Mouse (Mus musculus) MEL (cell line): ENCODE data around the gene Ppfia3. TPM values are rescaled to one million over a fixed set of nuclear protein-coding genes. Genes with fewer than 3 reads are reported as not detected.
A peak's percentile ranks its signal among the peaks of the same experiment; 100 is the strongest.

ENCODE experiments used
- DNase-seq: peaks from one replicate; pipeline ENCODE4 v3.0.0; 2011; ENCODE audit warnings: low read depth, low spot score
- H3K27ac ChIP-seq: 2 replicates; pipeline ENCODE4 v1.5.1; 2012; ENCODE audit warnings: low read depth, mild to moderate bottlenecking, control low read depth, low read length, moderate library complexity; ENCODE audit not compliant: control insufficient read depth
- H3K27me3 ChIP-seq, 2 experiments: fragments of 150-350 bp in 1 of 2; sonication (generic) in 1 of 2; 2 replicates each; pipeline ENCODE4 v1.6.1; 2012; ENCODE audit warnings: low read length in 2 of 2, mild to moderate bottlenecking in 2 of 2, improper control_type of control experiment in 1 of 2, moderate library complexity in 1 of 2; ENCODE audit not compliant: insufficient read depth in 2 of 2, control insufficient read depth in 1 of 2
- H3K36me3 ChIP-seq, 2 experiments: 2 replicates each; pipeline ENCODE4 v1.6.1; 2012 to 2014; ENCODE audit warnings: low read length in 2 of 2, improper control_type of control experiment in 1 of 2, inconsistent platforms in 1 of 2, mild to moderate bottlenecking in 1 of 2; ENCODE audit not compliant: insufficient read depth in 2 of 2, control insufficient read depth in 1 of 2
- H3K4me1 ChIP-seq, 2 experiments: fragments of 150-350 bp in 1 of 2; sonication (generic) in 1 of 2; 2 replicates each; pipeline ENCODE4 v1.6.1; 2012; ENCODE audit warnings: low read length in 2 of 2, improper control_type of control experiment in 1 of 2, mild to moderate bottlenecking in 1 of 2; ENCODE audit not compliant: insufficient read depth in 2 of 2, control insufficient read depth in 1 of 2
- H3K4me3 ChIP-seq, 2 experiments: fragments of 150-350 bp in 1 of 2; sonication (generic) in 1 of 2; 2 replicates each; pipeline ENCODE4 v1.5.1; 2012; ENCODE audit warnings: low read depth in 2 of 2, low read length in 2 of 2, mild to moderate bottlenecking in 2 of 2, moderate library complexity in 2 of 2, control low read depth in 1 of 2, improper control_type of control experiment in 1 of 2; ENCODE audit not compliant: control insufficient read depth in 1 of 2, insufficient read depth in 1 of 2
- H3K79me2 ChIP-seq: 2 replicates; pipeline ENCODE4 v1.6.1; 2012; ENCODE audit warnings: mild to moderate bottlenecking, low read length, moderate library complexity; ENCODE audit not compliant: control insufficient read depth, poor library complexity, insufficient read depth
- H3K9ac ChIP-seq: 2 replicates; pipeline ENCODE4 v1.6.1; 2012; ENCODE audit warnings: low read depth, mild to moderate bottlenecking, control low read depth, low read length, moderate library complexity; ENCODE audit not compliant: control insufficient read depth, poor library complexity, severe bottlenecking
- H3K9me3 ChIP-seq: fragments of 150-350 bp; sonication (generic); replicated peaks from 2 replicates; pipeline ENCODE4 v1.6.1; 2012; ENCODE audit warnings: mild to moderate bottlenecking, low read length, improper control_type of control experiment, moderate library complexity; ENCODE audit not compliant: insufficient read depth
- CTCF ChIP-seq, 3 experiments: IDR thresholded peaks in 2 of 3; conservative IDR thresholded peaks in 1 of 3; 2 replicates each; pipeline ENCODE4 v1.5.1; 2011 to 2012; ENCODE audit warnings: low read length in 3 of 3, low read depth in 2 of 3, mild to moderate bottlenecking in 2 of 3, improper control_type of control experiment in 1 of 3, inconsistent platforms in 1 of 3, mixed read lengths in 1 of 3, moderate library complexity in 1 of 3; ENCODE audit not compliant: control insufficient read depth in 1 of 3, insufficient read depth in 1 of 3, poor library complexity in 1 of 3, severe bottlenecking in 1 of 3
- E2F4 ChIP-seq: IDR thresholded peaks from 2 replicates; pipeline ENCODE4 v1.6.1; 2011; ENCODE audit warnings: low read depth, low read length, improper control_type of control experiment, borderline replicate concordance
- ETS1 ChIP-seq: IDR thresholded peaks from 2 replicates; pipeline ENCODE4 v1.6.1; 2012; ENCODE audit warnings: low read depth, mild to moderate bottlenecking, inconsistent platforms, low read length, improper control_type of control experiment, moderate library complexity
- GATA1 ChIP-seq: IDR thresholded peaks from 2 replicates; pipeline ENCODE4 v1.6.1; 2011; ENCODE audit warnings: low read depth, low read length, improper control_type of control experiment
- HCFC1 ChIP-seq: IDR thresholded peaks from 2 replicates; pipeline ENCODE4 v1.6.1; 2012; ENCODE audit warnings: low read depth, mild to moderate bottlenecking, inconsistent platforms, low read length, improper control_type of control experiment, moderate library complexity
- JUND ChIP-seq: IDR thresholded peaks from 2 replicates; pipeline ENCODE4 v1.6.1; 2011; ENCODE audit warnings: low read depth, mild to moderate bottlenecking, improper control_type of control experiment, low read length
- MAX ChIP-seq: IDR thresholded peaks from 2 replicates; pipeline ENCODE4 v1.6.1; 2011; ENCODE audit warnings: low read length, improper control_type of control experiment
- MAZ ChIP-seq: IDR thresholded peaks from 2 replicates; pipeline ENCODE4 v1.6.1; 2012; ENCODE audit warnings: low read depth, mild to moderate bottlenecking, inconsistent platforms, low read length, improper control_type of control experiment
- MYB ChIP-seq: IDR thresholded peaks from 2 replicates; pipeline ENCODE4 v1.6.1; 2011; ENCODE audit warnings: mild to moderate bottlenecking, low read depth, low read length, improper control_type of control experiment
- MYC ChIP-seq: IDR thresholded peaks from 2 replicates; pipeline ENCODE4 v1.6.1; 2011; ENCODE audit warnings: low read depth, mild to moderate bottlenecking, low read length, improper control_type of control experiment, moderate library complexity
- RAD21 ChIP-seq: IDR thresholded peaks from 2 replicates; pipeline ENCODE4 v1.6.1; 2011; ENCODE audit warnings: mild to moderate bottlenecking, low read depth, low read length, improper control_type of control experiment
- SIN3A ChIP-seq: IDR thresholded peaks from 2 replicates; pipeline ENCODE4 v1.6.1; 2012; ENCODE audit warnings: low read length, improper control_type of control experiment, inconsistent platforms
- UBTF ChIP-seq: IDR thresholded peaks from 2 replicates; pipeline ENCODE4 v1.6.1; 2012; ENCODE audit warnings: low read depth, mild to moderate bottlenecking, inconsistent platforms, low read length, improper control_type of control experiment, moderate library complexity, borderline replicate concordance; ENCODE audit not compliant: insufficient read depth
- ZMIZ1 ChIP-seq: IDR thresholded peaks from 2 replicates; pipeline ENCODE4 v1.6.1; 2012; ENCODE audit warnings: low read depth, mild to moderate bottlenecking, inconsistent platforms, low read length, improper control_type of control experiment, moderate library complexity
- polyA plus RNA-seq, 2 experiments: library from polyadenylated mRNA; stranded (reverse) in 1 of 2; unstranded in 1 of 2; fragments of >175 nt in 1 of 2; fragments of >200 nt in 1 of 2; gene quantifications; 2 replicates each; pipeline versions ENCODE4 v1.2.1 to v1.2.4; 2012; ENCODE audit warnings: low replicate concordance in 2 of 2, low read depth in 1 of 2; ENCODE audit not compliant: insufficient read length in 2 of 2, insufficient read depth in 1 of 2, missing spikeins in 1 of 2
- total RNA-seq: library from RNA; depleted of rRNA; stranded (reverse); fragments of 300-350 nt; gene quantifications from 2 replicates; pipeline ENCODE4 v1.2.3, GENCODE M21; 2012

The Ppfia3 gene
- total and polyA plus RNA-seq, 3 experiments: 3.4 to 5.9 TPM; not detected in 1

GRCm38 (mm10) chr7:45332685-45333425 is 34.0 kb downstream of the Ppfia3 start:
- peak; percentile 73 for DNase-seq
- TF ChIP-seq HCFC1 (peak; percentile 9; the same call in 1 of the 2 replicates), MAX (no peak)
- H3K27me3 ChIP-seq: no peaks in the 10 kb centered on the region

GRCm38 (mm10) chr7:45331502-45331901 is 35.3 kb downstream of the Ppfia3 start:
- peak; percentile 27 for DNase-seq
- no peaks in the 10 kb centered on the region for H3K27me3 ChIP-seq

More at GRCm38 (mm10) chr7:45332685-45333425, 34.0 kb downstream of the Ppfia3 start:
- no peaks in the 10 kb centered on the region for H3K36me3 ChIP-seq
- no peak overlapping the region for H3K27ac ChIP-seq
- H3K9ac ChIP-seq: peak overlapping the region; percentile 74
- H3K4me1 ChIP-seq: peaks cover 0 to 7% of the 10 kb centered on the region in 2 experiments; a peak in 2 of 4 replicates
- peaks cover 1% of the 10 kb centered on the region; the same call in 1 of the 2 replicates for H3K79me2 ChIP-seq
- no peaks in the 10 kb centered on the region for H3K9me3 ChIP-seq
- H3K4me3 ChIP-seq: peak overlapping the region; percentile 80

GRCm38 (mm10) chr7:45328841-45329475 is 37.9 kb downstream of the Ppfia3 start:
- Histone ChIP-seq H3K27ac (no peak overlapping the region), H3K27me3 (no peaks in the 10 kb centered on the region)

More at GRCm38 (mm10) chr7:45331502-45331901, 35.3 kb downstream of the Ppfia3 start:
- Histone ChIP-seq H3K4me1 (peaks cover 0 to 7% of the 10 kb centered on the region in 2 experiments; a peak in 2 of 4 replicates), H3K27ac (no peak overlapping the region), H3K4me3 (no peak overlapping the region), H3K79me2 (peaks cover 1% of the 10 kb centered on the region; the same call in 1 of the 2 replicates), H3K36me3 (no peaks in the 10 kb centered on the region)
- TF ChIP-seq CTCF (IDR thresholded peaks at IDR 0.05 in 2 of 3, conservative IDR thresholded peaks at IDR 0.05 in 1 of 3; ENCODE audit: control insufficient read depth in 1 of 3, insufficient read depth in 1 of 3, low read depth in 2 of 3, low read length in 3 of 3, poor library complexity in 1 of 3, severe bottlenecking in 1 of 3): peak; percentile 40 to 51 (median 48)
- TF ChIP-seq RAD21: peak; percentile 33
- no peak for TF ChIP-seq HCFC1
- no peak for TF ChIP-seq ETS1
- TF ChIP-seq, all 39 proteins: peak for 2
- Histone ChIP-seq H3K9ac (no peak overlapping the region), H3K9me3 (no peaks in the 10 kb centered on the region)

More at GRCm38 (mm10) chr7:45328841-45329475, 37.9 kb downstream of the Ppfia3 start:
- Histone ChIP-seq H3K36me3 (no peaks in the 10 kb centered on the region), H3K4me3 (no peak overlapping the region), H3K79me2 (peaks cover 1% of the 10 kb centered on the region; the same call in 1 of the 2 replicates), H3K9ac (no peak overlapping the region), H3K4me1 (peaks cover 0 to 7% of the 10 kb centered on the region in 2 experiments; a peak in 2 of 4 replicates), H3K9me3 (no peaks in the 10 kb centered on the region)
- DNase-seq: no peak
- TF ChIP-seq MYC (no peak), E2F4 (no peak), SIN3A (no peak), ZMIZ1 (no peak), GATA1 (no peak), MYB (no peak), MAZ (no peak), JUND (no peak), UBTF (no peak)
